Mouse (Mus musculus) erythroid progenitor cell, adult 5-6 weeks (primary cell): ENCODE measurements at regions not wholly inside any gene's neighbourhood (a gene's known extent, or its start where the extent isn't known, plus 50 kb on each side); places are given as distances from the start of the nearest gene placed in this dataset.

ENCODE experiments used
- ATAC-seq: replicated peaks from 2 replicates; pipeline ENCODE4 v1.8.0; 2016; ENCODE audit warnings: moderate number of reproducible peaks, mild to moderate bottlenecking, moderate TSS enrichment, inconsistent platforms; ENCODE audit not compliant: poor library complexity, low FRiP score, severe bottlenecking

GRCm38 (mm10) chr2:46218336-46218957 is 1101.3 kb upstream of the Zeb2 start:
- ATAC-seq: no peak

- no peak for ATAC-seq
Measured at GRCm38 (mm10) chr2:46199341-46199740, 1082.1 kb upstream of the Zeb2 start.

GRCm38 (mm10) chr2:46187265-46187888 is 1070.2 kb upstream of the Zeb2 start:
- ATAC-seq: no peak

GRCm38 (mm10) chr2:46183241-46183640 is 1066.0 kb upstream of the Zeb2 start:
- ATAC-seq: no peak

GRCm38 (mm10) chr2:46179741-46180140 is 1062.5 kb upstream of the Zeb2 start:
- ATAC-seq: no peak

- no peak for ATAC-seq
Measured at GRCm38 (mm10) chr2:46168488-46168887, 1051.3 kb upstream of the Zeb2 start.

GRCm38 (mm10) chr2:46149848-46150247 is 1032.7 kb upstream of the Zeb2 start:
- ATAC-seq: no peak

- no peak for ATAC-seq
Measured at GRCm38 (mm10) chr2:46119871-46120270, 1002.7 kb upstream of the Zeb2 start.

GRCm38 (mm10) chr2:46106991-46107390 is 989.8 kb upstream of the Zeb2 start:
- ATAC-seq: no peak

GRCm38 (mm10) chr2:46065034-46065802 is 948.0 kb upstream of the Zeb2 start:
- no peak for ATAC-seq

- no peak for ATAC-seq
Measured at GRCm38 (mm10) chr2:46055729-46056128, 938.5 kb upstream of the Zeb2 start.

- ATAC-seq: no peak
Measured at GRCm38 (mm10) chr2:46054902-46055301, 937.7 kb upstream of the Zeb2 start.

GRCm38 (mm10) chr2:46021854-46022253 is 904.7 kb upstream of the Zeb2 start:
- no peak for ATAC-seq

- no peak for ATAC-seq
Measured at GRCm38 (mm10) chr2:46013771-46014269, 896.6 kb upstream of the Zeb2 start.

- no peak for ATAC-seq
Measured at GRCm38 (mm10) chr2:46012716-46013115, 895.5 kb upstream of the Zeb2 start.

- no peak for ATAC-seq
Measured at GRCm38 (mm10) chr2:45975157-45975556, 858.0 kb upstream of the Zeb2 start.

- no peak for ATAC-seq
Measured at GRCm38 (mm10) chr2:45968635-45969034, 851.4 kb upstream of the Zeb2 start.

GRCm38 (mm10) chr2:45956792-45957330 is 839.7 kb upstream of the Zeb2 start:
- no peak for ATAC-seq

- ATAC-seq: no peak
Measured at GRCm38 (mm10) chr2:45948758-45949157, 831.6 kb upstream of the Zeb2 start.

- no peak for ATAC-seq
Measured at GRCm38 (mm10) chr2:45925791-45926480, 808.7 kb upstream of the Zeb2 start.
